Mouse (Mus musculus) heart, embryonic 11.5 days (tissue): ENCODE results near the gene Kirrel. TPM values are rescaled to one million over a fixed set of nuclear protein-coding genes. Genes with fewer than 3 reads are reported as not detected.
A peak's percentile ranks its signal among the peaks of the same experiment; 100 is the strongest.

ENCODE experiments used
- ATAC-seq: fragments of 200-750 bp; cut with Nextera tagmentation; replicated peaks from 2 replicates; pipeline ENCODE4 v1.8.0; 2017; ENCODE audit warnings: moderate library complexity; ENCODE audit not compliant: insufficient number of reproducible peaks, low FRiP score, low TSS enrichment
- H3K27ac ChIP-seq: fragments of 300-500 bp; sonication (generic); 2 replicates; pipeline ENCODE4 v1.5.1; 2014; ENCODE audit warnings: mild to moderate bottlenecking, low read depth, low read length
- H3K27me3 ChIP-seq: fragments of 300-500 bp; sonication (generic); 2 replicates; pipeline ENCODE4 v1.6.1; 2014; ENCODE audit warnings: mild to moderate bottlenecking, low read length, mixed read lengths; ENCODE audit not compliant: control insufficient read depth, insufficient read depth
- H3K36me3 ChIP-seq: fragments of 300-500 bp; sonication (generic); 2 replicates; pipeline ENCODE4 v1.6.1; 2014; ENCODE audit warnings: mild to moderate bottlenecking, low read length, moderate library complexity, mixed read lengths; ENCODE audit not compliant: control insufficient read depth, insufficient read depth
- H3K4me1 ChIP-seq: fragments of 300-500 bp; sonication (generic); 2 replicates; pipeline ENCODE4 v1.6.1; 2014; ENCODE audit warnings: low read length; ENCODE audit not compliant: control insufficient read depth, insufficient read depth
- H3K4me2 ChIP-seq: fragments of 300-500 bp; sonication (generic); 2 replicates; pipeline ENCODE4 v1.6.1; 2014; ENCODE audit warnings: mild to moderate bottlenecking, moderate library complexity
- H3K4me3 ChIP-seq: fragments of 300-500 bp; sonication (generic); 2 replicates; pipeline ENCODE4 v1.5.1; 2014; ENCODE audit warnings: low read depth, low read length
- H3K9ac ChIP-seq: fragments of 300-500 bp; sonication (generic); 2 replicates; pipeline ENCODE4 v1.6.1; 2014; ENCODE audit warnings: mild to moderate bottlenecking, low read depth, low read length, moderate library complexity
- H3K9me3 ChIP-seq: fragments of 300-500 bp; sonication (generic); replicated peaks from 2 replicates; pipeline ENCODE4 v1.6.1; 2016; ENCODE audit warnings: low read length; ENCODE audit not compliant: control insufficient read depth
- WGBS: fragments of 180-500 bp; shearing (Covaris S2); extraction: QIAGEN DNeasy Blood & Tissue Kit; methylation state at CpG from one replicate; pipeline ENCODE4 v1.1.7; 2014; ENCODE audit not compliant: insufficient replicate concordance; 5-methylcytosine and 5-hydroxymethylcytosine counted together
- polyA plus RNA-seq: library from polyadenylated mRNA; unstranded; fragments of >200 nt; fragmentation: Nextera tagmentation; extraction: Ambion mirVana; gene quantifications from 2 replicates; pipeline ENCODE4 v1.2.1, GENCODE M21; 2014

The Kirrel gene
- polyA plus RNA-seq, 1 experiment from 2014 or later: 12.6 TPM

DNA sequence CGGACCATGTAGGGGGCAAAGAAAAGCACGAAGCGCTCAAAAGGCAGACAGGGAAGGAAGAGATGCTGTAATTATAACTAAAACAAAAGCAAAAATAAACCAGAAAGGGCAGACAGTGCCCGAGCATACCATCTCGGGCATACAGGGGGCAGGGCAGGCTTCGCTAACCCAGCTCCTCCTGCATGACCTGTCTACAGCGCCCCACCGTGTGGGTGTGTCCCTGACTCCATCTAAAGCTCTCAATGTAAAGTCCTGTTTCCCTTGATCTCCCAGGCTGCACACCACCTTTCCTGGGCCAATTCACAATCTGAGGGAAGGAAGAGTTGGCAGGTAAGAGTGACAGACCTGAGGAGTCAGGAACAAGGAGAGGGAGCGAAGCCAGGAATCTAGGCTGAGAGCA lies 77.3 kb downstream of the Kirrel start:
- H3K36me3 ChIP-seq: peaks cover 6% of the 10 kb centered on the region; the same call in 1 of the 2 replicates
- H3K4me3 ChIP-seq: no peak overlapping the region
- WGBS: 90% methylated on average over 9 of the region's 9 CpGs
- ATAC-seq: no peak
- peaks cover 23% of the 10 kb centered on the region for H3K4me1 ChIP-seq
- no peak overlapping the region for H3K27ac ChIP-seq
- H3K9ac ChIP-seq: no peak overlapping the region
- no peaks in the 10 kb centered on the region for H3K27me3 ChIP-seq
- H3K9me3 ChIP-seq: no peaks in the 10 kb centered on the region
- H3K4me2 ChIP-seq: no peak overlapping the region

DNA sequence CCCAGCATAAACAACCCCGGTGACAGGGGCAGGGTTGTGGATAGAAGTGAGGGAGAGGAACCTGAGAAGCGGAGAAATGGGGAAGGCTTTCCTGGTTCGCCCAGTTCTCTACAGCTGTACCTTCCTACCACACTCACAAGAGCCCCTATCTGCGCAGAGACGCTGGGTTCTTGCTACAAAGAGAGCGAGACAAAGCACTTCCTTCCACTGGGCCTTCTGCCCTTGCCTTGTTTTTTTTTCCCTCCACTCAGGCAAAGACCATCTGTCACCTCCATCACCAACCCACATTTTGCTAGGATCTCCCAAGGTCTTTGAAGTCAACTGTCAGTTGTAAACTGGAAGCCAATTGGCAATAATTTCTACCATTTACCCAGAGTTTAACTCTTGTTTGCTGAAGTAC lies 80.8 kb downstream of the Kirrel start:
- Histone ChIP-seq H3K27me3 (no peaks in the 10 kb centered on the region), H3K27ac (peak overlapping the region; percentile 41), H3K9ac (no peak overlapping the region), H3K4me2 (no peak overlapping the region), H3K36me3 (peaks cover 6% of the 10 kb centered on the region; the same call in 1 of the 2 replicates), H3K9me3 (no peaks in the 10 kb centered on the region), H3K4me3 (no peak overlapping the region), H3K4me1 (peaks cover 17% of the 10 kb centered on the region)
- ATAC-seq: no peak
- WGBS: 58% methylated on average over 6 of the region's 6 CpGs

DNA sequence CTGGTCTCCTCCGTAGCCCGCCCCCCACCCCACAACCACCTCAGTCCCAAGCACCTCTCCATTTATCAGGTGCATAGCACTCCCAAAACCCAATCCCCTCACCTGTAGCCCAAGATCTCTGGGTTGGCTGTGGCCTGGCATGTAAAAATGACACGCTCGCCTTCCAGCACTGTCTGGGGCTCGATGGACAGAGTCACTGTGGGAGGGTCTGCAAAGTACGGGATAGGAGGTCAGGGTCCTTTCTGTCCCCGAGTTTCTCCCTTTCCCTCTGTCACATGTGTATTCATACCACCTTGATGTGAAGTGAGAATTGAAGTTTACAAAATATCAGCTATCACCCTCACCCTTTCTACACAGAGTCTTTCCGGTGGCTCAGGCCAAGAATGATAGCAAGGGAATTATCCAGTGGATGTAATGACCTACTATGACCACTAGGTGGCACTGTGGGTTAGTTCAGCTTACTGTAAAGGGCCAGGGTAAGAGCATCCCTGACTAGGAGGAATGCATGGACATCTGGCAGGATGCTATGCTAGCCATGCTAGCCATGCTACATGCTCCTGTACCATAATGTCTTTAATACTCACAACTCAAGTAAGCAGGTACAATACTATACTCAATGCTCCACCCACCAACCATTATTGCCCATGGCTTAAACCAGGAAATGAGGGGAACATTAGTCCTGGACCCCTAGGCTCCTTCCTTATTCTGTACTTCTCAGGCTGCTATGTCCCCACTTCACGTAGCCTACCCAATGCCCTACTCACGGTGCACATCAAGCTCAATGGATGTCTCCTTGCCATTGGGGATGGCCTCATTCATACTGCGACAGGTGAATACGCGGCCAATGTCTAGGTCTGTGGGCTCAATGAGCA lies 84.6 kb downstream of the Kirrel start:
- Histone ChIP-seq H3K36me3 (peaks cover 6% of the 10 kb centered on the region), H3K4me3 (no peak overlapping the region)

DNA sequence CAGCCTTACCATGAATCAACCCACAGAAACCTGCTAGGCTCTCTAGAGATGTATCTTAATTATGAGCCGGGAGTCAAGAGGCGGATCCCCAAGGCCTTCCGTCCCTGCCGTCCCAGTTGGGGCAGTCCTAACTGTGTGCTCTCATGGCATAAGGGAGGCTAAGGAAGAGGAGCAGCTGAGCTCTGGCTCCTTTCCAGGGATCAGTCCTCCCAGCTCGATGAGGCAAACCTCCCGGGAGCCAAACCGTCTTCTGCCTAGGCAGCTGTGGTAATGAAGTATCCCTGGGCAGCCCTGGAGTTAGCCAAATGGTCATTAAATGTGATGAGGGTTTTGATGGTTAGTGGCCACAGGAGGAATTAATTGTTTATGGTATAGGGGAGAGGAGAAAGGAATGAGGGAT lies 87.4 kb downstream of the Kirrel start:
- 78% methylated on average over 7 of the region's 7 CpGs for WGBS
- peaks cover 26% of the 10 kb centered on the region for H3K36me3 ChIP-seq
- H3K9me3 ChIP-seq: no peaks in the 10 kb centered on the region

More for the DNA sequence above, 84.6 kb downstream of the Kirrel start:
- Histone ChIP-seq H3K9me3 (no peaks in the 10 kb centered on the region), H3K9ac (no peak overlapping the region), H3K27me3 (no peaks in the 10 kb centered on the region), H3K4me1 (peaks cover 14% of the 10 kb centered on the region; the same call in 1 of the 2 replicates), H3K4me2 (no peak overlapping the region), H3K27ac (no peak overlapping the region)
- ATAC-seq: 0 out of 2 replicates have a peak, but pooled peaks have one; percentile 33
- 74% methylated on average over 13 of the region's 13 CpGs for WGBS

DNA sequence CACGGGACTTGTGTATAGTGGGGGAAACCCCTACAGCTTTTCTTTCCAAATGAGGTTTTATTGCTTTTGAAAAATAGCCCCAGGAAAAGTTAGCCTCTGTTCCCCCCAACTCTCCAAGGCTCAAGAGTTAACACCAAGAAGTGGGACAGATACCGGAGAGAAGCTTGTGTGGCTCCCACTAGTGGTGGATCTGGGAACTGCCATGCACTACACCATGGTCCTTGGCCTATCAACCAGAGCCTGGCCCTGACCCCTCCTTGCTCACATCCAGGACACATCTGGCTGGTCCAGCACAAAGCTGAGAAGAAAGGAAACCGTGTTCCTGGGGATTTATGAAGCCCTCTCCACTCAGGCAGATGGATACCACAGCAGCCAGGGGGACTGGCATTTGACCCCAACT lies 92.3 kb downstream of the Kirrel start:
- Histone ChIP-seq H3K9ac (no peak overlapping the region), H3K4me1 (no peaks in the 10 kb centered on the region), H3K27ac (no peak overlapping the region), H3K4me3 (no peak overlapping the region), H3K36me3 (peaks cover 44% of the 10 kb centered on the region), H3K27me3 (no peaks in the 10 kb centered on the region), H3K9me3 (no peaks in the 10 kb centered on the region), H3K4me2 (no peak overlapping the region)
- ATAC-seq: no peak
- 68% methylated on average over 3 of the region's 3 CpGs for WGBS

More for the DNA sequence above, 87.4 kb downstream of the Kirrel start:
- no peak overlapping the region for H3K27ac ChIP-seq
- no peaks in the 10 kb centered on the region for H3K27me3 ChIP-seq
- H3K9ac ChIP-seq: no peak overlapping the region
- H3K4me3 ChIP-seq: no peak overlapping the region
- H3K4me1 ChIP-seq: peaks cover 7% of the 10 kb centered on the region; the same call in 1 of the 2 replicates
- no peak overlapping the region for H3K4me2 ChIP-seq
- ATAC-seq: no peak

DNA sequence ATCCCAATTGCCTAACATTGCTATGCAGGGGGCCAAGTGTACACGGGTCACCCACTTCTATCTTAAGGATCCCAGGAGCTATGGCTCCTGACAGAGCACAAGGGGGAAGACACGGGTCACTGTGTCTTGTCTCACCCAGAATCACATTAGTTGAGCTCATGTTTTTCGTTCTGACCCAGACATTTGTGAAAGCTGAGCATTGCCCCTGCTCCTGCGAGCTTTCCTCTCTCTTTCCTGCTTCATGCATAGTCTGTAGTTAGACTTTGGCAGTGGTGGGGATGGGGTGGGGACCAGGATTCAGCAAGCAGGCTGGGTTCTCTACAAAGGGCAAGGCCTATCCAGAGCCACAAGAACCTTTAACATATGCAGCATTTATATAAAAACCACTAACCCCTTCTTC lies 94.8 kb downstream of the Kirrel start:
- ATAC-seq: no peak
- H3K9ac ChIP-seq: no peak overlapping the region
- no peak overlapping the region for H3K4me3 ChIP-seq
- H3K36me3 ChIP-seq: peaks cover 36% of the 10 kb centered on the region
- H3K4me2 ChIP-seq: no peak overlapping the region
- WGBS: 82% methylated on average over 4 of the region's 4 CpGs
- no peaks in the 10 kb centered on the region for H3K4me1 ChIP-seq
- no peaks in the 10 kb centered on the region for H3K9me3 ChIP-seq
- no peak overlapping the region for H3K27ac ChIP-seq
- H3K27me3 ChIP-seq: no peaks in the 10 kb centered on the region

DNA sequence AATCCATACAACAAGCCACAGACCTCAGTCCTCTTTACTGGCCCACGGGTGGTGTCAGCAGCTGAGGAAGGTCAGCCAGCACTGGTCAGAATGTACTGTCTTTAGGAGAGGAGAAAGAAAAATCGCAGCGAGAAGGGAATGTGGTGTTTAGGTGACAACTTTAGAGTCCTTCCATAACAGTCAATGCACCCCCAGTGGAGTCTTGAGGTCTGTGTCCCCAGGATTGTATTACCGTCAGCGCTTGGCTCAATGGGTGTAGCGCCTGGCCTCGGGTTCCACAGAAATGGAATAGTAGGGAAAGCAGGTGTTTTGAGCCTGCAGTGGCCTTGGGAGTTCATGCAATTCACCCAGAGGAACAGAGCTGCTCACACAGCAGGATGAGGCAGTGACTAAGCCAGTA lies 95.2 kb downstream of the Kirrel start:
- H3K4me3 ChIP-seq: no peak overlapping the region
- 93% methylated on average over 7 of the region's 7 CpGs for WGBS

DNA sequence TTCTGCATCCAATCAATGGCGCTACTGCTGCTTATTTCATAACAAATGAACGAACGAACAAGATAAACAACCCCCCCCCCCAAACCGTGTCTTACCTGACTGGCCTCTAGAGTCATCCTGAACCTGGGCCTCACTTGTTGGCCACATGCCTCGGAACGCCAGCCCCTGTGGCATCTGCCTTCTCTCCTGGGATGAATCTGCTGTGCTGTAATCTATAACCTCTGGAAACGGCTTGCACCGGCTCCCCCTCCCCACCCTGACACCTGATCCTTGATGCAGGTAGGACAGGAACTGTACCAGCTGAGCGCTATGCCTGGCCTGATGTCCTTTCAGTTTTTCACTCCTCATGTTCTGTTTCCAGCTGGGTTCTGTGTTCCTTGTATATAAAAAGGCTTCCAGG lies 96.9 kb downstream of the Kirrel start:
- 71% methylated on average over 9 of the region's 9 CpGs for WGBS
- no peak overlapping the region for H3K27ac ChIP-seq

More for the DNA sequence above, 95.2 kb downstream of the Kirrel start:
- Histone ChIP-seq H3K4me2 (no peak overlapping the region), H3K9ac (no peak overlapping the region), H3K4me1 (no peaks in the 10 kb centered on the region), H3K36me3 (peaks cover 32% of the 10 kb centered on the region), H3K9me3 (no peaks in the 10 kb centered on the region), H3K27ac (no peak overlapping the region), H3K27me3 (no peaks in the 10 kb centered on the region)
- ATAC-seq: no peak

More for the DNA sequence above, 96.9 kb downstream of the Kirrel start:
- no peak for ATAC-seq
- Histone ChIP-seq H3K9ac (no peak overlapping the region), H3K4me3 (no peak overlapping the region), H3K9me3 (no peaks in the 10 kb centered on the region), H3K27me3 (no peaks in the 10 kb centered on the region), H3K4me1 (peaks cover 8% of the 10 kb centered on the region; the same call in 1 of the 2 replicates), H3K36me3 (peaks cover 19% of the 10 kb centered on the region), H3K4me2 (no peak overlapping the region)
